Mouse (Mus musculus) myocyte (in vitro differentiated cells): ENCODE results near the gene Vezf1.

Experiments
- E2F4 ChIP-seq: IDR thresholded peaks from one replicate; pipeline ENCODE4 v1.6.1; 2011; ENCODE audit warnings: mild to moderate bottlenecking, control low read depth, moderate library complexity; ENCODE audit not compliant: insufficient read depth
- MAX ChIP-seq: IDR thresholded peaks from one replicate; pipeline ENCODE4 v1.6.1; 2011; ENCODE audit warnings: low read depth, mild to moderate bottlenecking, control low read depth
- MYOG ChIP-seq, 3 experiments: IDR thresholded peaks; one replicate each; pipeline ENCODE4 v1.6.1; 2011; ENCODE audit warnings: control low read depth in 2 of 3, low read depth in 2 of 3, mild to moderate bottlenecking in 2 of 3; ENCODE audit not compliant: insufficient read length in 2 of 3, control insufficient read depth in 1 of 3, insufficient read depth in 1 of 3
- POLR2A ChIP-seq: IDR thresholded peaks from one replicate; pipeline ENCODE4 v1.6.1; 2011; ENCODE audit warnings: low read depth, mild to moderate bottlenecking, control low read depth, moderate library complexity; ENCODE audit not compliant: insufficient read length
- SRF ChIP-seq: IDR thresholded peaks from one replicate; pipeline ENCODE4 v1.6.1; 2011; ENCODE audit warnings: low read depth; ENCODE audit not compliant: control insufficient read depth, insufficient read length

- no peak for TF ChIP-seq MAX
- no peak for TF ChIP-seq E2F4
- no peak for TF ChIP-seq POLR2A
- no peak for TF ChIP-seq SRF
- no peak for TF ChIP-seq MYOG (IDR thresholded peaks at IDR 0.05; ENCODE audit: control insufficient read depth in 1 of 3, insufficient read depth in 1 of 3, insufficient read length in 2 of 3, low read depth in 2 of 3)
Measured at GRCm38 (mm10) chr11:88044314-88044713, 23.8 kb upstream of the Vezf1 start.
